Mouse (Mus musculus) heart, postnatal 10 days (tissue): ENCODE measurements around the gene Ralb. TPM values are rescaled to one million over a fixed set of nuclear protein-coding genes. Genes with fewer than 3 reads are reported as not detected.

Experiments used
- DNase-seq, 2 experiments: peaks; one replicate each; pipeline ENCODE4 v3.0.0; 2021
- intact Hi-C: fragments of 180-260 bp; cut with DNase I; formaldehyde crosslinking; loops from one replicate; pipeline ENCODE4 v1.15.1; 2025
- total RNA-seq, 2 experiments: library from RNA; stranded (reverse); gene quantifications; 2 replicates each; pipeline ENCODE4 v1.2.3; 2021

Ralb gene
- 10 to 100 TPM; 48.8 to 56.6 TPM for total RNA-seq

DNA sequence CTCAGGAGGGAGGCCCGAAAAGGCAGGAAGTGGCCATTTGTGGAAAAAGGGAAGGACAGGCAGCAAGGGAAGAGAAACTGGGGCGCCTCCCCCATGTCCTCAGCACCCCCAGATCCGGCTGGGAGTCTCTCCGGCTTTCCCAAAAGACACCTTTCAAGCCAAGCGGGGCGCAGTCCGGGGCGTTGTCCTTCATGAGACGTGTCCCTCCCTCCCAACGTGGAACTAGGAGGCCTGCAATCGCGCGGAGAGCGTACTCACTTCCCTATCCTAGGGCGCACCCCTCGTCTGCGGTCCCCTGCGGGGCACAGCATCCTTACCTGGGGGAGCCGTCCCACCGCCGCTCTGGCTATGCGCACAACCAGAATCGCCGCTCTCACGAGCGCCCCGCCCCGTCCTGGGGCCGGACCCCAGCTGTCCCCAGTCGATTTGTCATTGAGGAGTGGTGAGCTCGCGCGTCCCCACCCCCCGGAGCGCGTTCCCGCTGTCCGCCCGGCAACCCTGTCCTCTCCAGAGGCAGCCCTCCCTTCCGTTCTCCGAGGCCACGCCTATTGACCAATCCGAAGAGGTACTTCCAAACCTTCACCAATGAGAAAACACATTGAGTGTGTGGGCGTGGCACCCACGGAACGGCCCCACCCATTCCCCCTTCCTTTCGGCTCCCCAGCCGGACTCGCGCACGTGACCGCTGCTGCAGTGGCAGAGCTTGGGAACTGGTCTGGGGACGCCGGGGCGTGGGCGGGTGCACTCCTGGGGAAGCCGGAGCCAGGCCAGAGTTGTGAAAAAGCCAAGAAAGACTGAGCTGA, at the start of gene Ralb:
TSS of gene Ralb (minus strand) at position 535 of the 803 bp plus-strand sequence.
- intact Hi-C loops, result no loop called here
- DNase-seq, result peak; percentile 98 to 99

DNA sequence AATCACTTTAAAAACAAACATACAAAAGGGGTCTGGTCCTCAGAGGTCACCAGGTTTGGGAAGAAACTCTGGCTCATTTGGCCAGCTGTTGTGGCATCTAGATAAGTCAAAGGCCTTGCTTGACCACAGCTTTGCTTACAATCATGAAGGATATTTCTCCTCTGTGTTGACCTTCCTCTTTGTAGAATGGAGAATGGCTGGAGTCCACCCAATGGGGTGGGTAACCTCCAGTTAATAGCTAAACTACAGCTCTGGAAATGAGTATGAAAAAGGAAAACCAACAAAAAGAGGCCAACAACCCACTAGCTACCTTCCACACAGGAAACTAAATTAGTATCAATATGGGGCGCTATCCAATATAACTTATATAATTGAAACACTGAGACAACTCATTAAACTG, 47.1 kb upstream of the Ralb start:
- intact Hi-C loops, result loop anchor here (2.0 kb wide), 1 partner anchor 377 kb away; no protein-coding TSS in a partner anchor
- no peak for DNase-seq

DNA sequence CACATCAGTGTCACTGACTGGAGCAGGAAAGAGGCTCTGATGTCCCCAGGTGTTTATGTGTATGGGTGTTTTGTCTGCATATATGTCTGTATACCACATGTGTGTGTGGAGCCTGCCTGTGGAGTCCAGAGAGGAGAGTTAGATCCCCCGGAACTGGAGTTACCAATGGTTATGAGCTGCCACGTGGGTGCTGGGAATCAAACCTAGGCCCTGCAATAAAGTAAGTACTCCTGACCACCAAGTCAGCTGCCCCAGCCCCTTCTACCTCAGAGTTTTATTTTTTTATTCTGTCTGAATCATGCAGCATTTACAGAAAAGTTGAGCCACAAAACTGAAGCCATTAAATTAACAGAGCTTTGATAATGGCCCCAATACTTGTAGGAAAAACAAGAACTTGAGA, 45.5 kb upstream of the Ralb start:
- no peak for DNase-seq
- intact Hi-C loops, result loop anchor here (2.0 kb wide), 1 partner anchor 379 kb away; no protein-coding TSS in a partner anchor

DNA sequence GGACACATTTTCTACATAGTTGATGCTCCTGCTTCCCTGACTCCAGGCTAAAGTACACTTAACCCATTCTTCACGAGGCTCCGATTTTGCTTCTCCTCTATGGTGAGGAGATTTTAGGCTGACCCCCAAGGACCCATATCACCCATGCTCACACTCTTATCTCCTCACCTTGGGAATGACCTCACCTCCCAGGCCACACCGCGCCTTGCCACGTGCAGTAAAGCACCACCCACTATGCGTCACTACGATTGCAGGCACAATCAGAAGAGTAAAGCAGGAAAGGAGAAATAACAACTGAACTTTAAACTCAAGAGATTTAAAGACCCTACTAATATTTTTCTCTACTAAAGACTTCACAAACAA, 44.7 kb upstream of the Ralb start:
- intact Hi-C loops, result loop anchor here (2.0 to 5.0 kb wide), 3 partner anchors 92 to 463 kb away; no protein-coding TSS in a partner anchor
- DNase-seq, result no peak

DNA sequence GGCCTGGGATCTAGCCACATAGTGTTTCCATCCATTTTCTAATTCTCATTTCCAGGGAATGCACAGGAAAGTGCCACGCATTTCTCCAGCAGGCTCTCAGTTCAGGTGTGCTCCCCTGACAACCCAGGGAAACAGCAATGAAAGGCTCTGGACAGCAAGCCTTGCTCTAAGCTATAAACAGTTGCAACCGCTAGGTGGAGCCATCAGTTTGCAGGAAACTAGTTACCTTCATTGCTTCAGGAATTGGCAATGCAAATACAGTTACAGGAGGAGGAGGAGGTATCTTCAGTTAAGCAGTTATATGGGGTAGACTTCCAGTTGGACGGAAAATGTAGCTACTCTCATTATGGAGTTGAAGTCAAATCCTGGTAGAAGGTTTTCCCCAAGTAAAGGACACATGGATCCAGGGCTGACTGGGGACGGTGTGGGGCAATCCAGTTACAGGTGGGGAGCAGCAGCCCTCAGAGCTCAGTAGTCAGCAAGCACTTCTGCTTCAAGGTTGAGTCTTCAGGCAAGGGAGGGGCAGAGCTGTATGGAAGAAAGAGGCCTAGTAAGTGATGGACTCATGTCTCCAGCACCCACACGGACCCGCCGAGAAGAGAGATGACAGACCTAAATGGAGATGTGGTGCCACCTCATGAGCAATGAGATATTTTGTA, 44.2 kb upstream of the Ralb start:
- peak; percentile 78 to 89 for DNase-seq
- intact Hi-C loops, result loop anchor here (1.0 to 5.0 kb wide), 4 partner anchors 91 to 464 kb away; no protein-coding TSS in a partner anchor

DNA sequence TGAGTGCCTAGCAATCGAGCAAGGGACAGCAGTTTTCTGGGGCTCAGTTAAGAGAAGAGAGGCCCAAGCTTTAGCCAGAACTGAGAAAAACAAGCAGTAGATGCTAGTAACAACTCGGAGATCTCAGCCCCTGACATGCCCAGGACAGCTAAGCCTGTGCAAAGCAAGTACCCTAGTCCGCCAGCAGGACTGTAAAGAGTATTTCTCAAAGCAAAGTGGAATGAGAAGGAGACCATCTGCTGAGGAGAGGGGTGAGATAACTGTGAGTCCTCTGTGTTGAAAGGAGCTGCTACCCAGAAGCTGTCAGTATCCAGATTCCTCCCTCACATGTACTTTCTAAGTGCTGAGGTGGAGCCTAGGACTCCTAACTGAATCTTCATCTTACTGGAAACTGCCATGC, 41.9 kb upstream of the Ralb start:
- DNase-seq, result no peak
- intact Hi-C loops, result loop anchor here (5.0 kb wide), 2 partner anchors 89 to 459 kb away; no protein-coding TSS in a partner anchor

DNA sequence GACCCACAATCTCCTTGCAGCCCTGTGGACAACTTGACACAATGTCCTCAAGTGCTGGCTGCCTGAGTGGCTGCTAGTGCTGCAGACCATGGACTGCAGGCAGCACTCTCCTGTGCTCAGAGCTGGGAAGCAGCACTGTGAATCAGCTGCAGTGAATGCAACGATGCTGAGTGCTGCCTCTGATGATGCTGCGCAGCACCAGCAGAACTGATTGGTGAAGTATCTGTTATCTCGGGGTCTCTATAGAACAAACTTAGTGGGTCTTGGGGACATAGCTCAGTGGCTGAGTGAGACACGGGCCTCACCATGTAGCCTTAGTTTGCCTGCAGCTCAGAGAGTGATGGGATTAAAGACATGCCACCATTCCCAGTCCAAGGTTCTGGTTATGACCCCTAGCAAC, 41.1 kb upstream of the Ralb start:
- no peak for DNase-seq
- intact Hi-C loops, result loop anchor here (5.0 kb wide), 2 partner anchors 88 to 458 kb away; no protein-coding TSS in a partner anchor

DNA sequence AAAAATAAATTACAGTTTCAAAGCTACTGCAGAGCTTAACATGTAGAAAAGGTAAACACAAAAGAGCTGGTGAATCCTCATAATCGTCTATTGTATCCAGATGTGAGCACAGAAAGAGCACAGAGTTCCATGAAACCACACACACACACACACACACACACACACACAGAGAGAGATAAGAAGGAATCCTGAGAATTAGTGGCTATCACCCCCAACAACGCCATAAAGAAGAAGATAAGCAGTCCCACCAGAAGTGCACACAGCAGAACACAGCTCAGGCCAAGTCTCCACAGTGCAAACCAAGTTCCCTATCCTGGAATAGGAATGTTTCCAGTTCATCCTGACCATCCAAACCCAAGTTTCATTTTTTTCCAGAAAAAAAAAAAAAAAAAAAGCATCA, 40.6 kb upstream of the Ralb start:
- no peak for DNase-seq
- intact Hi-C loops, result loop anchor here (5.0 kb wide), 2 partner anchors 88 to 458 kb away; no protein-coding TSS in a partner anchor

DNA sequence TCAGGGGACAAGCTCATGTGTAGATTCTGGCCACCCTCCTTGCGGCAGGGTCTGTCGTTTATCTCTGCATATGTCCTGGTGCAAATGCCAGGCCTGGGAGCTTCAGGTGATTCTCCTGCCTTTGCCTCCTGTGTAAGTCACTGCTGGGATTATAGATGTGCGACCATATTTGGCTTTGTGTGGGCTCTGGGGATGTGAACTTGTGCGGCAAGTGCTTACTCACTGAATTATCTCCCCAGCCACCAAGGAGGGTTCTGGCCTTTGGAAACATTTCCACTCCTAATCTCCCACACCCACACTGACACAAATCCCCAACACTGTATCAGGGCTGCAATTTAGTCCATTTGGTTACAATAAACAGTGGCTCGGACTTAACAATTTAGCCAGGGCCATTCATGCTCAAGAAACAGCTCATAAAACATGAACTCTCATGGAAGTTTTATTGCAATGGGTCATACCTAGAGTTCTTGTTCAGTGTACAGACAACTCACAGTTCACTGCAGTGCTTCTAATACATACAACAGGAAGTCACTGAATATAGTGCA, 40.1 kb upstream of the Ralb start:
- intact Hi-C loops, result loop anchor here (5.0 kb wide), 2 partner anchors 87 to 457 kb away; no protein-coding TSS in a partner anchor
- no peak for DNase-seq

DNA sequence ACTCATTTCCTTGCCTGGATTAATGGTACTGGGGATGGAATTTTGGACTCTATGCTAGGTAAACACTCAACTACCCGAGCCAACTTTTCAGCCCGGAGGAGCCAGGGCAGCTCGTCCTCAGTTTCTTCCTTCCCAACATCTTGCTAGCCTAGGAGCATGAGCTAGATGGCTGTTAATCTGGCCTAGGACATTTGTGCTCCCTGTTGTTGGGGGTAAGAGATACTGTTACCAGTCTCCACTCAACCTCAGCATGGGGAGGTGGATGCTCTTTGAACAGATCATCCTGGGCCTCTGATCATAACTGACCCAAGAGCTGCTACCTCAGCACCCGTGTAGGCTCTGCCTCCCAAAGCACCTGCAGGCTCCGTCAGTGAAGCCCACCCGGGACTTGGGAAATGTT, 38.7 kb upstream of the Ralb start:
- no peak for DNase-seq
- intact Hi-C loops, result no loop called here

DNA sequence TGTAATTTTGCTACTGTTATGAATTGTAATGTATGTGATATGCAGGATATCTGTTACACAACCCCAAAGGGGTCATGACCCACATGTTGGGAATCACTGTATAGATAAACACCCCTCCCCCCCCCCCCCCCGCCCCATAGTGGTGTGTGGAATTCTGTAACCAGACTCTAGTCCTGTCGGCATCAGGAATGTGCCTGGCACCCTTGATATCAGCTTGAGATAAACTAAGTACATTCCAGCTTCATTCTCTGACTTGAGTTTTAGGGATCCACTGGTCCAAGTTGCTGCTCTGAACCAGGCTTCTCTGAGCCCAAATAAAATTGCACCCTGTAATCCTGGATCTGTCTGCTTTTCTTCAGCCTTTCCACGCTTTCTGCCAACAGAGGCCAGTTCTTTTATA, 37.0 kb upstream of the Ralb start:
- intact Hi-C loops, result no loop called here
- DNase-seq, result no peak

DNA sequence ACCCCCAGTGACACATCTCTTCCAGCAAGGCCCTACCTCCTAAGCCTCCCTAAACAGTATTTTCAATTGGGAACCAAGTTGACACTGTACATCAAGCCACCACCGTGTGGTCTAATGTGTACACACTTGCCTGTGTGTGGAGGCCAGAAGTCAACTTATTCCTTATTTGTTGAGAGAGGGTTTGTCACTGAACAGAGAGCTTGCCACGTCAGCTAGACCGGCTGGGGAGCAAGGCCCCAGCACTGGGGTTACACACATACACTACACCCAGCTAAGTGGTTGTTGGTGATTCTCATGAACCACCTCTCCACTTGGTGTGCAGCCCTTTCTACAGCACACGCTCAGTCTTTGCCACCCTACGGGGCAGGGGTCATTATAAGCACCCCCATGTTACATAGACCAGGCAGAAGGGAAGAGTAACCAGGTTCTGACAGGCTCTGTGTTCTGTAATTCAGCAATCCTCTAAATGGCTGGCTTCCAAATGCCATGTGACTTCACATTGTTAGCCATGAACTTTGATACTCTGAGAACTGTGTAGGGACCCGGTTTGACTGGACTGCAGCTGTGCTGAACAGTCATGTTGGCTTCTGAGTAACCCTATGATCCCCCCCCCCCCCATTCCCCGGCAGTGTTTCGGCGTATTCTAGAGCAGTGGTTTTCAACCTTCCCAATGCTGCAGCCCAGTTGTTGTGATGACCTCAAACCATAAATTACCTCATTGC, 36.4 kb upstream of the Ralb start:
- DNase-seq, result no peak
- intact Hi-C loops, result no loop called here

DNA sequence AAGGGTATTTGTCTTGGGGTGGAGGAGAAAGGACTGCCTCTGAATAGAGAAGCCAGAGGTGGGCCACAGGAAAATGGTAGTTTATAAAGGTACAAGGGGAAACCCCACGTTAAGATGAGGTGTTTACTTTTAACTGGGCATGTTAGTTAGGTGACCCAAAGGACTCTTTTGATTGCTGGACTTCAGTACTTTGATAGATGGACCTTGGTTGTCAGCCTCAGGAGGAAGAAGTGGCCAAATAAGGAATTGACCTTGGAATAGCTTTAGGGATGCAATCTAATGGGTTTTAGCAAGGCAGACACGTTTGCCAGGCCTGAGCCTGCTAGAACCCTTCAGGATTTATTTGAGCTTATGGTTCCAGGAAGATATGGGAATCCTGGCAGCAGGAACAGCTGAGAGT, 34.7 kb upstream of the Ralb start:
- intact Hi-C loops, result no loop called here
- no peak for DNase-seq

DNA sequence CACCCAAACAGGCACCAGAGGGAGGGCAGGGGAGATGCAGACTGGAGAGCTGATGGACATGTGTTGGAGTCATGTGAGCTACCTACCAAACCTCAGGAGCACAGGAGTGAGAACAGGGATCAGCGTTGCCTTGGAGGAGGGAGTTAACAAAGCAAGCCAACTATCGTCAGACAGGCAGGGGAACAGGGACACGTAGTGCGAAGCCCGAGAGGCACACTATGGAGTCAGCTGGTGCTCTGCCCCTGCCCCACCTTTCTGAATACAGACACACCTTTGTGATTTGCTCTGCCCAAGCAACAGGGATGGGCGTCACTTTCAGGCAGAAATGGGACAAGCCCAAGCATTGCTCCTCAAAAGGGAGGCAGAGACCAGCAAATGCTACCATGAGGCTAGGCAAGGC, 33.1 kb upstream of the Ralb start:
- intact Hi-C loops, result no loop called here
- DNase-seq, result no peak

DNA sequence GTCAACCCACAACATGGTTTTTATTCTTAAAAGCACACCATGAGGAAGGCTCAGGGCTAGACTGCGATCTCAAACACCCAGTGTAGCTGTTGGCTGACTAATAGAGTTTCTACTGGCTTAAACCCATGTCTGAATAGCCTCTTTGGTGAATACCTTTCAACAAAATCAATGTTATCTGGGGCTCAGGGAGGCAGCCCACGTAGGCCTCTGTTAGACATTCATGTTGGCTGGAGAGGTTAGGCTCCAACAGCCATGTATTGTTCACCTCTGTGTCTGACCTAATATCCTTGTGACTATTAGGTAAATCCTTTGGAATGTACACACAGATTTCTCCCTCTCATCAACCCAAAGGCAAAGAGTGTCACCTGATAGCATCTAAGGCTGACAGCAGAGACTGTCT, 31.5 kb upstream of the Ralb start:
- intact Hi-C loops, result no loop called here
- no peak for DNase-seq

DNA sequence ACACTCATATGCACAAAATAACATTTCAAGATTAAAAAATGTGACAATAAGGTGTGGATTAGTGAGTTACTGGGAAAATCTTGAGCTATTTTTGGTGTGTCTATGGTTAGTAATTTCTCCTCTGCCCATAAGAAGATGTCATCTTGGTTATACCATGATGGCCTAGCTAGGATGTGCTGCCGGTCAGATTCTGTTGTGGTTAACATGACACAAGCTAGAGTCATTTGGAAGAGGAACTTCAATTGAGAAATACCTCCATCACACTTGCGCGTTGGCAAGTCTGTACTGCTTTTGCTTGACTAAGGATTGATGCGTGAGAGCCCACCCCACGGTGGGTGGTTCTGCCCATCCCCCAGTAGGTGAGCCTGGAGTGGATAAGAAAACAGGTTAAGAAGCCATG, 29.7 kb upstream of the Ralb start:
- intact Hi-C loops, result no loop called here
- no peak for DNase-seq

DNA sequence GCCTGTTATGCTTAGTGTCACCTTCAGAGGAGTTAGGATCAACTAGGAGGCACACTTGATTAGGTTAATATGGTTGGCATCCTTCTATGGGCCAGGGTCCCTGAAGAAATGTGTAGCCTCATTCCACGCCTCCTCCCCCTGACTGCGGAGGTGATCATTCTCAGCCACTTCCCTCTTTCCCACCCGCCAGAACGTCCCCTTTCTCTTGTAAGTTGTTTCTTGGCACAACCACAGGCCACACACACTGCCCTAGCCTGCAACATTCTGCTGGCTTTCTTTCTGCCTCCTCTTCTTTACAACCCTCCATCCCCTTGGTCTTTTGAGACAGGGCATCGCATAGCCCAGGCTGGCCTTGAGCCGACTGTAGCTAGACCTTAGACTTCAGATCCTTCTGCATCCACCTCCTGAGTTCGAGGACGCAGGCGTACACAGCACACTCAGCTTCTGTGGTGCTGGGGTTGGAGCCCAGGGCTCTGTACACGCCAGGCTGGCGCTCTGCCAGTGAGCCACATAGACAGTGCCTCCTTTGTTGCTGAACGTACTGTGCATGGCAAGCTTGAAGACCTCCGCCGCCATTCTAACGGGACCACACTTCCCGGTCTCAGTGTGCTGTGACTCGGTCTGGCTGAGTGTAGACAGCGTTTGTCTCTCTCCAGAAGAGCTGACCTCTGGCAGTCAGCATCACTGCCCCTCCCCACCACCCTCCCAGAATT, 28.7 kb upstream of the Ralb start:
- intact Hi-C loops, result no loop called here
- DNase-seq, result no peak

DNA sequence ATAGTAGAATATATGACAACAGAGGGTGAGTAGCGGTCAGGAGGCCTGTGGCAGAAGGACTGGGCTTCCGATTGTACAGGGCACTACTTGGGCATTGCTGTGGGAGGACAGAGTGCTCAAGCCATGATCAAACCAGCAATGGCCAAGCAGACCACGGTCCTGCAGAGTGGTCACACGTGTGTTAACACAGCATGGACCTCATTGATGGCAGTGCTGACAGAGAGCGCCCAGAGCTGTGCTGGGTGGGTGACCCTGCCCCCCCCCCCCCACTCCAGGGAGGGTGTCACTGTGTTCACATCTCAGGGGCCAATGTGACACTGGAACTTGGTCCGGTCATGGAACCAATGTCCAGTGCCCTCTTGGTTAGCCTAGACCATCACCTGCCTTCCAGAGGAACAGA, 27.6 kb upstream of the Ralb start:
- intact Hi-C loops, result no loop called here
- no peak for DNase-seq

DNA sequence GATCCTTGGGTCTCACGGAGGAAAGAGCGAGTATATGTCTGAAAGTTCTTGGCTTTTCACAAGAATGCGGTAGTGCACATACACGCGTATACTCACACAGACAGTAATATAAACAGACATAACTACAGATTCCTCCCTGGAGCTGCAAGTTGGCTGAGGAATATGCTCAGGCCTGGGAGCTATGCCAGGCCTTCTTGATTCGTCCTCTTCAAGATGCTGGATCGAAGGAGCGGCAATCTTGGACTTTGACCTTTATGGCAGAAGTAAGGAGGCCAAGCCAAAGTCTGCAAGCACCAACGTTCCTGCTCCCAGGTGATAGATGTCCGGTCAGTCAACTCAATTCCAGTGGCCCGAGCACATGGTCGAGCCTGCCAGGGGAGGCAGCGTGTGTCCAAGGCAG, 26.3 kb upstream of the Ralb start:
- intact Hi-C loops, result no loop called here

More for the DNA sequence above, 26.3 kb upstream of the Ralb start:
- no peak for DNase-seq
